Mouse (Mus musculus): Measurements from ENCODE around the gene Cbr2. TPM values are rescaled to one million over a fixed set of nuclear protein-coding genes. Genes with fewer than 3 reads are reported as not detected.

The Cbr2 gene
- polyA plus RNA-seq, 1 experiment from 2014 or later = 0.92 TPM

DNA sequence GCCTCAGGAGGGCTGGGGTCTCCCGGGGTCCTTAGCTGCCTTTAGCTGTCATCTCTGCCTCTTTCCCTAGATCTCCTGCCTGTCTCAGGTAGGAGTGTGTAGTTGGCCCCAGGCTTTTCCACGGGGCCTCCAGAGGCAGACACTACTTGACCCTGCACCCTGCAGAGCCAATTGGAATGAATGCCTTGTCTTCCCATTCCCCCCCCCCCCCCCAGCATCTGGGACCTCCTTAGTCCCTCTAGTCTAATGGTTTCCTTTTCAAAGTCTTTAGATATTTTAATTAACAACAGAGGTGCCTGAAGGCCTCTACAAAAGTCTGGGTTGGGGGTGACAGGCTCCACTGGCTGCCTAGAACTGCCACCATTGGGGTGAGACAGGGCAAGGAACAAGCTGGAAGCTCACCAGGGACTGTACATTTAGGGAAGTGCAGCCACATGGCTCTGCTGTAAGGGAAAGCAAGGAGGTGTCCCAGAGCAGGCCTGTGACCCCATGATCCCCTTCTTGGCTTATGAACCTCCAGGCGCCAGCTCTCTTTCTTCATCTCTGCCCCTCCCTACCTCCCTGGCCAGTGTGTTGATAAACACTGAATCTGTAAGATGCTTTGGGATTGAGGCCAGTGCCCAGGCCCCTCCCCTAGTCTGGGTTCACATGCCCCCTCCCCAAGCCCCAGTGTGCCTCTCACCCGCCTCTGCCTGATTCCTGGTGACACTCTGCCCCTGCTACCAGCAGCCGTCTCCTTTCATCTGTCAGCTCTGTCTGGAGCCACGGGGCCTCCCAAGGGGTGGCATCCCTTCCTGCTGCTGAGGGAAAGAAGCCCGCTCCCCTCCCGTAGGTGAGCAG lies 27.2 kb downstream of the Cbr2 start:
- ATAC-seq = no peak
- Histone ChIP-seq H3K4me3 (replicated peaks; ENCODE audit: low read length) (no peak overlapping the region), H3K9me3 (ENCODE audit: control insufficient read depth, low read length) (no peaks in the 10 kb centered on the region), H3K27ac (ENCODE audit: low read length) (no peak overlapping the region), H3K4me2 (ENCODE audit: low read length) (no peak overlapping the region), H3K9ac (replicated peaks; ENCODE audit: low read depth, low read length) (no peak overlapping the region), H3K27me3 (replicated peaks; ENCODE audit: control insufficient read depth, insufficient read depth, low read length) (no peaks in the 10 kb centered on the region), H3K36me3 (ENCODE audit: control insufficient read depth, insufficient read depth) (peaks cover 7% of the 10 kb centered on the region; the same call in 1 of the 2 replicates), H3K4me1 (replicated peaks; ENCODE audit: control insufficient read depth, insufficient read depth, low read length) (peaks cover 13% of the 10 kb centered on the region)
- 20% methylated on average over 8 of the region's 8 CpGs for WGBS

- no peak overlapping the region for H3K4me3 ChIP-seq (replicated peaks; ENCODE audit: low read length)
- no peaks in the 10 kb centered on the region for H3K9me3 ChIP-seq (ENCODE audit: control insufficient read depth, low read length)
- H3K27ac ChIP-seq (ENCODE audit: low read length) = no peak overlapping the region
- H3K4me1 ChIP-seq (replicated peaks; ENCODE audit: control insufficient read depth, insufficient read depth, low read length) = peaks cover 13% of the 10 kb centered on the region
- H3K36me3 ChIP-seq (ENCODE audit: control insufficient read depth, insufficient read depth) = peaks cover 6% of the 10 kb centered on the region; the same call in 1 of the 2 replicates
- H3K9ac ChIP-seq (replicated peaks; ENCODE audit: low read depth, low read length) = no peak overlapping the region
- 44% methylated on average over 15 of the region's 15 CpGs for whole genome bisulfite sequencing
- no peak overlapping the region for H3K4me2 ChIP-seq (ENCODE audit: low read length)
- no peak for ATAC-seq
- no peaks in the 10 kb centered on the region for H3K27me3 ChIP-seq (replicated peaks; ENCODE audit: control insufficient read depth, insufficient read depth, low read length)
Measured at GRCm38 (mm10) chr11:120703696-120704454, 28.0 kb downstream of the Cbr2 start.

- H3K9ac ChIP-seq (replicated peaks; ENCODE audit: low read depth, low read length) = no peak overlapping the region
- no peaks in the 10 kb centered on the region for H3K9me3 ChIP-seq (ENCODE audit: control insufficient read depth, low read length)
Measured at GRCm38 (mm10) chr11:120697741-120698140, 34.2 kb downstream of the Cbr2 start.

GRCm38 (mm10) chr11:120696568-120696967 lies 35.3 kb downstream of the Cbr2 start:
- Histone ChIP-seq H3K9me3 (ENCODE audit: control insufficient read depth, low read length) (no peaks in the 10 kb centered on the region), H3K9ac (replicated peaks; ENCODE audit: low read depth, low read length) (no peak overlapping the region), H3K4me2 (ENCODE audit: low read length) (no peak overlapping the region), H3K27ac (ENCODE audit: low read length) (no peak overlapping the region), H3K36me3 (ENCODE audit: control insufficient read depth, insufficient read depth) (0 out of 2 replicates have a peak, but pooled peaks cover 4% of the 10 kb centered on the region), H3K4me3 (replicated peaks; ENCODE audit: low read length) (no peak overlapping the region), H3K27me3 (replicated peaks; ENCODE audit: control insufficient read depth, insufficient read depth, low read length) (no peaks in the 10 kb centered on the region), H3K4me1 (replicated peaks; ENCODE audit: control insufficient read depth, insufficient read depth, low read length) (no peaks in the 10 kb centered on the region)
- WGBS = 91% methylated on average over 6 of the region's 6 CpGs
- ATAC-seq = no peak

More at GRCm38 (mm10) chr11:120697741-120698140, 34.2 kb downstream of the Cbr2 start:
- Histone ChIP-seq H3K36me3 (ENCODE audit: control insufficient read depth, insufficient read depth) (0 out of 2 replicates have a peak, but pooled peaks cover 4% of the 10 kb centered on the region), H3K4me1 (replicated peaks; ENCODE audit: control insufficient read depth, insufficient read depth, low read length) (no peaks in the 10 kb centered on the region), H3K27me3 (replicated peaks; ENCODE audit: control insufficient read depth, insufficient read depth, low read length) (no peaks in the 10 kb centered on the region), H3K4me2 (ENCODE audit: low read length) (no peak overlapping the region), H3K4me3 (replicated peaks; ENCODE audit: low read length) (no peak overlapping the region), H3K27ac (ENCODE audit: low read length) (no peak overlapping the region)
- no peak for ATAC-seq
- WGBS = 73% methylated on average over 10 of the region's 10 CpGs

GRCm38 (mm10) chr11:120695641-120696040 lies 36.3 kb downstream of the Cbr2 start:
- no peaks in the 10 kb centered on the region for H3K36me3 ChIP-seq (ENCODE audit: control insufficient read depth, insufficient read depth)
- no peaks in the 10 kb centered on the region for H3K27me3 ChIP-seq (replicated peaks; ENCODE audit: control insufficient read depth, insufficient read depth, low read length)
- H3K9ac ChIP-seq (replicated peaks; ENCODE audit: low read depth, low read length) = no peak overlapping the region

GRCm38 (mm10) chr11:120695184-120695583 lies 36.7 kb downstream of the Cbr2 start:
- peaks cover under 1% of the 10 kb centered on the region; the same call in 1 of the 2 replicates for H3K36me3 ChIP-seq (ENCODE audit: control insufficient read depth, insufficient read depth)
- no peaks in the 10 kb centered on the region for H3K9me3 ChIP-seq (ENCODE audit: control insufficient read depth, low read length)
- no peak overlapping the region for H3K4me3 ChIP-seq (replicated peaks; ENCODE audit: low read length)
- no peaks in the 10 kb centered on the region for H3K4me1 ChIP-seq (replicated peaks; ENCODE audit: control insufficient read depth, insufficient read depth, low read length)
- peak; percentile 49 for ATAC-seq
- H3K27ac ChIP-seq (ENCODE audit: low read length) = no peak overlapping the region
- H3K9ac ChIP-seq (replicated peaks; ENCODE audit: low read depth, low read length) = no peak overlapping the region
- 39% methylated on average over 4 of the region's 4 CpGs for WGBS
- no peak overlapping the region for H3K4me2 ChIP-seq (ENCODE audit: low read length)
- no peaks in the 10 kb centered on the region for H3K27me3 ChIP-seq (replicated peaks; ENCODE audit: control insufficient read depth, insufficient read depth, low read length)

More at GRCm38 (mm10) chr11:120695641-120696040, 36.3 kb downstream of the Cbr2 start:
- Histone ChIP-seq H3K9me3 (ENCODE audit: control insufficient read depth, low read length) (no peaks in the 10 kb centered on the region), H3K4me1 (replicated peaks; ENCODE audit: control insufficient read depth, insufficient read depth, low read length) (no peaks in the 10 kb centered on the region), H3K4me2 (ENCODE audit: low read length) (no peak overlapping the region), H3K27ac (ENCODE audit: low read length) (peak overlapping the region; percentile 28; the same call in 1 of the 2 replicates), H3K4me3 (replicated peaks; ENCODE audit: low read length) (no peak overlapping the region)
- WGBS = 45% methylated on average over 12 of the region's 12 CpGs
- no peak for ATAC-seq

- no peak overlapping the region for H3K9ac ChIP-seq (replicated peaks; ENCODE audit: low read depth, low read length)
- no peaks in the 10 kb centered on the region for H3K9me3 ChIP-seq (ENCODE audit: control insufficient read depth, low read length)
- WGBS = 62% methylated on average over 3 of the region's 3 CpGs
- no peak for ATAC-seq
- no peak overlapping the region for H3K4me2 ChIP-seq (ENCODE audit: low read length)
- no peaks in the 10 kb centered on the region for H3K4me1 ChIP-seq (replicated peaks; ENCODE audit: control insufficient read depth, insufficient read depth, low read length)
- H3K36me3 ChIP-seq (ENCODE audit: control insufficient read depth, insufficient read depth) = peaks cover 11% of the 10 kb centered on the region; the same call in 1 of the 2 replicates
- no peak overlapping the region for H3K4me3 ChIP-seq (replicated peaks; ENCODE audit: low read length)
- no peaks in the 10 kb centered on the region for H3K27me3 ChIP-seq (replicated peaks; ENCODE audit: control insufficient read depth, insufficient read depth, low read length)
- no peak overlapping the region for H3K27ac ChIP-seq (ENCODE audit: low read length)
Measured at GRCm38 (mm10) chr11:120693461-120693860, 38.5 kb downstream of the Cbr2 start.

- Histone ChIP-seq H3K4me1 (replicated peaks; ENCODE audit: control insufficient read depth, insufficient read depth, low read length) (no peaks in the 10 kb centered on the region), H3K27me3 (replicated peaks; ENCODE audit: control insufficient read depth, insufficient read depth, low read length) (no peaks in the 10 kb centered on the region), H3K9me3 (ENCODE audit: control insufficient read depth, low read length) (no peaks in the 10 kb centered on the region), H3K4me3 (replicated peaks; ENCODE audit: low read length) (no peak overlapping the region), H3K36me3 (ENCODE audit: control insufficient read depth, insufficient read depth) (peaks cover 11% of the 10 kb centered on the region; the same call in 1 of the 2 replicates), H3K9ac (replicated peaks; ENCODE audit: low read depth, low read length) (no peak overlapping the region), H3K4me2 (ENCODE audit: low read length) (no peak overlapping the region), H3K27ac (ENCODE audit: low read length) (no peak overlapping the region)
- WGBS = 94% methylated on average over 4 of the region's 4 CpGs
- no peak for ATAC-seq
Measured at GRCm38 (mm10) chr11:120692471-120693011, 39.4 kb downstream of the Cbr2 start.

DNA sequence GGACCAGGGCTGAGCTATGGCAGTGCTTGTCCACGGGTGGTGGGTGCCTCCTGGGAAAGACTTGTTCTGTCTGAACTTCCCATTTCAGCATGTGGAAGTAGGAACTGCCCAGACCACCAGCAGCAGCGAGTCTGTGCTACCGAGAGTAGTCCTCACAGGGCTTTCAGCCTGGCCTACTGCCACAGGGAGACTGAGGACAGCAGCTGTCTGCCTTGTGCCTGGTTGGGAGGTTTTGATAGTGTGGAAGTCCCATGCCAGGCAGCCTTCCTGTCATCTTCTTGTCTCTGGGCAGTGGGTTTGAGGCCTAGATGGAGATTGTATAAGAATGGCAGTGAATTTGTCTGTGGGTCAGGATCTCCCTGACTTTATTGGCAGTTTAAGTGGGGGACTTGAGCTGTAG lies 42.5 kb downstream of the Cbr2 start:
- Histone ChIP-seq H3K27me3 (replicated peaks; ENCODE audit: control insufficient read depth, insufficient read depth, low read length) (no peaks in the 10 kb centered on the region), H3K9me3 (ENCODE audit: control insufficient read depth, low read length) (no peaks in the 10 kb centered on the region), H3K4me2 (ENCODE audit: low read length) (no peak overlapping the region), H3K27ac (ENCODE audit: low read length) (no peak overlapping the region), H3K36me3 (ENCODE audit: control insufficient read depth, insufficient read depth) (peaks cover 11% of the 10 kb centered on the region; the same call in 1 of the 2 replicates), H3K4me3 (replicated peaks; ENCODE audit: low read length) (no peak overlapping the region), H3K9ac (replicated peaks; ENCODE audit: low read depth, low read length) (no peak overlapping the region), H3K4me1 (replicated peaks; ENCODE audit: control insufficient read depth, insufficient read depth, low read length) (no peaks in the 10 kb centered on the region)
- no peak for ATAC-seq
- WGBS = 91% methylated on average over 3 of the region's 3 CpGs

All from forebrain, embryonic 16.5 days (tissue).